ENCODE assay signal across 14 mouse cellular contexts in the genomic region with DNA sequence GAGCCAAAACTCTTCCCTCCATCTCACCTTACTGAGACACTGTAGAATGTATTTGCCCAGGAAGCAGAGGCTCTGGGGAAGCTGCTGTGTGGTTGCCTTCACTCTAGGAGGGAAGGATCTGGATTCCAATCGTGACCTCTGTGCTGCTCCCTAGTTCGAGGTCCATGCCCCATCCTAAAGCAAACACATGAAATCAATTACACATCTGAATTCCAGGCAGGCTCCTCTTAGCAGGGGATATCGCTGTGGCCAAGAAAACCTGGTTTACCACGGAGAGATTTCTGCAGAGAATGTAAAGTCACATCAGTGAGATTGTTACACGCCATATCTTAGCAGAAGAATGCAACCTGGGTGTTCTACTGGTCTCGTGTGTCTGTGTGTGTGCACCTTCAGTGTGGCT.
"Had no signal": no experiment of that assay in that cellular context is flagged by ENCODE, and none has a peak within 500 bp of the region (broad histone marks: within the 10 kb centered on the region; RNA-seq: fewer than 3 reads in every experiment).

No protein-coding gene starts in this region.

- H3K9me3 ChIP-seq: limb, embryonic 15.5 days; liver, embryonic 12.5 days; midbrain, embryonic 12.5 days had no signal

- H3K27me3 ChIP-seq: limb, embryonic 15.5 days; liver, embryonic 12.5 days; megakaryocyte, embryonic 14.5 days; midbrain, embryonic 12.5 days had no signal

- H3K4me2 ChIP-seq: limb, embryonic 15.5 days; liver, embryonic 12.5 days; lung, embryonic 14.5 days; midbrain, embryonic 12.5 days had no signal

- H3K4me3 ChIP-seq: layer of hippocampus, adult 2 months; limb, embryonic 15.5 days; liver, embryonic 12.5 days; megakaryocyte, embryonic 14.5 days; midbrain, embryonic 12.5 days had no signal

- H3K27ac ChIP-seq: layer of hippocampus, adult 2 months; limb, embryonic 15.5 days; liver, embryonic 12.5 days; macrophage; midbrain, embryonic 12.5 days had no signal

- H3K9ac ChIP-seq: limb, embryonic 15.5 days; liver, embryonic 12.5 days; lung, embryonic 14.5 days; midbrain, embryonic 12.5 days had no signal

- H3K4me1 ChIP-seq: limb, embryonic 15.5 days; liver, embryonic 12.5 days; midbrain, embryonic 12.5 days had no signal

- H3K36me3 ChIP-seq: limb, embryonic 15.5 days; liver, embryonic 12.5 days; midbrain, embryonic 12.5 days had no signal

- DNase-seq: kidney, postnatal 10 days; kidney, postnatal 4 days; lung, embryonic 14.5 days; lung, postnatal 10 days; right cerebral cortex, postnatal 4 days; spleen, adult 18-20 months; thymus, adult 18-20 months; thymus, postnatal 14 days had no signal

- ATAC-seq: liver, embryonic 12.5 days had no signal
